Mouse (Mus musculus) mesoderm, embryonic 11.5 days (tissue): ENCODE results near the gene Marf1.
"Not testable (repeated sequence)": the region's sequence is repeated elsewhere in the genome, so short reads cannot be mapped to it uniquely, and the experiment has no call there.

Experiments used
- DNase-seq: peaks from one replicate; pipeline ENCODE4 v3.0.0-alpha.2; 2012; ENCODE audit warnings: low read depth, low spot score

The Marf1 gene

DNA sequence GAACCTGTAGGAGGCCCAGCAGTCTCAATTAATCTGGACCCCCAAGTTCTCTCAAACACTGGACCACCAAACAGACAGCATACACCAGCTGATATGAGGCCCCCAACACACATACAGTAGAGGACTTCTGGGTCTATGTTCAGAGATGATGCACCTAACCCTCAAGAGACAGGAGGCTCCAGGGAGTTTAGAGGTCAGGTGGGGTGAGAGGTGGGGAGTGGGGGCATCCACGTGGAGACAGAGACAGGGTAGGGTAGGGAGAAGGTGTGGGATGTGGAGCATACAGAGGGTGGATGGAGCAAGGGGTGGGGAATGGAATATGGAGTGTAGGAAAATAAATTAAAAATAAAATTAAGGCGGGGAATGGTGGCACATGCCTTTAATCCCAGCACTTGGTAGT lies 94.5 kb downstream of the Marf1 start:
- DNase-seq: not testable (repeated sequence)

DNA sequence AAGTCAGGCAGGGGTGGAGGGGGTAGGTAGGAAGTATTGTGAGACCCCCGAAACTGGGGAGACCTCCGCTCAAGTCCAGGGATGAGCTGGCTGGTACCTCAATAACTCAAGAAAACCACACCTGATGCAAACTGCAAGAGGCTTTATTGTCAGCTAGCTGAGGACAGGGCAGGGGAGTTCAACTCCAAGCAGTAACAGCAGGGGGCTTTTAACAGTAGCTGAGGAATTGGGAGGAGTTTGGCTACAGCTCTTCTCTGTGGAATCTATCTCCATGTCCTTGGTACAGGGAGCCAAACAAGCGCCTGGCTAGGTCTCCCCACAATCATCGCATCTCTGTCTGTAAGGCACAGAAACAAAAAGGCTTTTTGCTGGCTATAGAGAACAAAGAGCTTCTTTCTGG lies 96.6 kb downstream of the Marf1 start:
- not testable (repeated sequence) for DNase-seq

DNA sequence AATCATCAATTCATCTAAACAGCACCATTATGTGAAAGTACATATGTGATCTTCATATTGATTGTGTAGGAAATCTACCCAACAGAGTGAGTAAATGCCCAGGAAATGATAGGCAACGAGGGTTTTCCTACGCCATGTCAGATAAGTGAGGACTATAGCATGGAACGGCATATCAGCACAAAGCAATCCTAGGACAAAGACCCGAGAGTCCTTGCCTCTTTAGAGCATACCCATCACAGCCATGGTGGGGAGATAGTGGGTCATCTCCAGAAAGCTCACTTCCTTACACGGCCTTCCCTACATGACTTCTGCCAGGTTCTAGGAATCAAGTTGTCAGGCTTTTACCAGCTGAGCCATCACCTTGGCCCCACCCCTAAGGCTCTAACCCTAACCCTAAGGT lies 103.3 kb downstream of the Marf1 start:
- no peak for DNase-seq
